Mouse (Mus musculus): Measurements from ENCODE around the gene Dpy30.

The Dpy30 gene

DNA sequence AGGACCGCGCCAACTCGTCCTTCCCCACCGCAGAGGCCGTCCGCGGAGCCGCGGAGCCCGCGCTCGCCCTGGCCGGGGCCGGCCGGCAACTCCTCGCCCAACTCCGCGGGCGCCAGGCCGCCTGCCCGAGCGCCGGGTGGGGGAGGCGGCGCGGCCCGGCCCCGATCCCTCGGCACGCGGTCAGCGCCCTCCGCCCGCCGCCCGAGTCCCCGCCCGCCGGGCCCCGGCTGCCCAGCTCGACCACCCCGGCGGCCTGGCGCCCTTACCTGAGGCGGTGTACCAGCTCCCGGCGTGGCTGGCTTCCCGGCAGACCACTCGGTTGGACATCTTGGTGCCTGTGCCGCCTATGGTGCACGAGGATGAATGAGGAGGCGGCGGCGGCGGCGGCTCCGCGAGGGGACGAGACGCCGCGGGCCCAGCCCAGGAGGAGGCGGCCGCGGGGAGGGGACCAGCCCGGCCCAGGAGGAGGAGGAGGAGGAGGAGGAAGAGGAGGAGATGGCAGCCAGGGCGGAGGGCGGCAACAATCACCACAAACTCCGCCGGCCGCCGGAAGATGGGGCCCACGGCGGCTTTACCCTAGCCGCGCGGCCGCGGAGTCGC, 29.2 kb downstream of the Dpy30 start:
- DNase-seq = peak; percentile 91

DNA sequence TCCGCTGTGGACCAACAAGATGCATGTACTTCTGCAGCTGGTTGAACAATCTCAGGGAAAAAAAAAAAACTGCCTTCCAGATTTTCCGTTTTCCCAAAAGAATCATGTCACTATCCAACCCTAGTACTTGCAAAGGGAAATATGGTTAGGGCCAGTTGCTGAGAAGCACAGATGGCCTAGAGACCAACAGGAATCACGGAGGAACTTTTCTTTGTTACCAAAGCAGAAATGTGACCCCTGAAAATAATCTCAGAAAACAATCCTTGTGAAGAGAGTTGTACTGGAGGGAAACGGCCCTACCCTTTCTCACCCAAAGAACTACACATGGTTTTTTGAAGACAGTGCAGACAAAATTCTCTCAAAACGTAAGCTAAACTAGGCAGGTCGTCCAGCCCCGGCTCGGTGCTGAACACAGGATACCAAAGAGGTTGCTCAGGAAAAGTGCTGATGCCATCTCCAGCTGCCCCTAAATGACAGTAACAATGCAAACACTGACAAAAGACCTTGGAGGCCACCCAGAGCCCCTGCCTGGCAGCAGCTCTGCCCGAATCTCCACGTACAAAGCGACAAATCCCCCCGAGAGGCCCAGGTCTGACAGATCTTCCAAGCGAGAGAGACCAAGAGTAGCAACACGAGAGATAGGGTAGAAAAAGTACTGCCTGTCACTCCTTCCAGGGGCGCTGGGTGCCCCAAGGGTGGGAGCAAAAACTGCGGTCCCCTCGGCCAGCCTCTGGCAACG, 29.9 kb downstream of the Dpy30 start:
- DNase-seq = peak in 1 of 2 experiments; percentile 12

- DNase-seq = no peak
These were observed 31.9 kb downstream of the Dpy30 start for GRCm38 (mm10) chr17:74291640-74292361.

DNA sequence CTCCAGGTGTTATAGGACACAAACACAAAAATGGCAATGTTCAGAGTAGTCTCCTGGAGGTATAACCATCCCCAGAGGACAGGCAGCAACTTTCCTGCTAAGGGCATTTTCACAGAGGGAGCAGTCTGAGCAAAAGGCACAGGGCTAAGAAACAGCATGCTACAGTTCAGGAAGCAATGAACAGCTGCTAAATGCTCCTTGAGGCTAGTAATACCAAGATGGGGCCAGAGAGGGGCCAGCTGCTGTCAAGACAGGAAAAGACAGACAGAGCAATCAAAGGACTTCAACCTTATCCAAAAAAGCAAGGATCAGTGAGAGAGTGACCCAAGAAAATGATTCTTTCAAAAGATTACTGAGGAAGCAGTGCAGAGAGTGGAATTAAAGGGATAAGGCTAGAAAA, 32.9 kb downstream of the Dpy30 start:
- DNase-seq = no peak

- no peak for DNase-seq
These were observed 33.5 kb downstream of the Dpy30 start for GRCm38 (mm10) chr17:74290198-74290597.

- DNase-seq = no peak
These were observed 35.1 kb downstream of the Dpy30 start for GRCm38 (mm10) chr17:74288626-74289025.

DNA sequence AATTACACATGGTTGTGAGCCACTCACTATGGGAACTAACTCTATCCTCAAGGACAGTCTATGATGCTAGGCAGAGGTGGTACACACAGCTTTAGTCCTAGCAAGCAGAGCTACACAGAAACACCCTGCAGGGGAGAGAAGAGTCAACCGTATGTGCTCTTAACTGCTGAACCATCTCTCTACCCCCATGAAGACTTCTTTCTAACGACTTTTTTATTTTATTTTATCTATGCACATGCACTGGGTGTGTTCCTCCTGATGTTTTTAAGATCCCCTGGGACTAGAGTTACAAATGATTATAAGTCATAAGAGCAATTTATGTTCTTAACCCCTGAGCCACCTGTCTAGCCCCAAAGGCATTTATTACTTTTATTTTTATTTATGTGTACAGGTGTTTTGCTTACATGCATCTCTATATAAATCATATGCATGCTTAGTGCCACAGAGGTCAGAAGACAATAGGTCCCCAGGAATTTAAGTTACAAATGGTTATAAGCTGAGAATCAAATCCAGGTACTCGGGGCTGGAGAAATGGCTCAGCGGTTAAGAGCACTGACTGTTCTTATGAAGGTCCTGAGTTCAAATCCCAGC, 37.5 kb downstream of the Dpy30 start:
- DNase-seq = no peak

DNA sequence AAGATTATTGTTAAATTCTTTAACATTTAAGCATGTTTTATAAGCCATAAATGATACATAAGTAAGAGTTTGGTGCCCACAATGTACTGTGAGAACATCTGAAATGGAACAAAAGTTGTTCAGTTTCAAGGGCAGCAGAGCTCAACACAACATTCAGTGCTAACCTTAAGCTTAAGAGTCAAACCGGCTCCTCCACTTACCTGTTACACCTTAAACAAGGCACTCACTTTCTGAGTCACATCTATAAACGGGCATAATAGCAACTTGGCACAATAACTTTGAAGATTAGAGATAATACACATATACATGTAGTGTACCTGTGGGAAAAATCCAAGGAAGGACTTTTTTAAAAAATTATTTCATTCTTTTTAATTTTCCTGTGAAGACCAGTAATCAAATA, 38.0 kb downstream of the Dpy30 start:
- DNase-seq = peak in 1 of 2 experiments; percentile 51

DNA sequence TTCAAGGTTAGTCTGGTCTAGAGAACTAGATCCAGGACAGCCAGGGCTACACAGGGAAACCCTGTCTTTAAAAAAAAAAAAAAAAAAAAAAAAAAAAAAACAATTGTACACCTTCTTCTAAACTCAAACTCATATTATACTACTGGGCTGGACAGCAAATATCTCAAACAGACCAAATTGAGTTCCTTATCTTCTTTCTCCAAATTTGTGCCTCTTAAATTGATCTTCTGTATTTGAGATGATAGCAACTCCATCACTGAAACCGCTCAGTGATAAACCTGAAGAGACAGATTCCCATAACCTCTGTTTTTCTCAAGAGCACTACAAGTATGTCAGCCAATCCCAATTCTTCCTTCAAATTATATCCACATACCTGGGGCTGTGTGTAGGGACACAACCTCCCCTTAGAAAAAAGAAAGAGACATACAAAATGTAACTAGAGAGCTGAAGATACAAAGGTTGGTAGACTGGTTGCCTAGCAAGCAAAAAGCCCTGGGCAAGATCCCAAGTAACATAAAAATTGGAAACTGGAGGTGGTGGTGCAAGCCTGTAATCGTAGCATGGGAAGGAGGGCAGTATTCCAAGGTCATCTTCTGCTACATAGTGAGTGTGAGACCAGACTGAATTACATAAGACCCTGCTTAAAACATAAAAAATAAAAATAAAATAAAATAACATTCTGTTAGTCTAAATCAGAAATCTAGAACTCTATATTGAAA, 39.2 kb downstream of the Dpy30 start:
- peak in 1 of 2 experiments; percentile 17 for DNase-seq

DNA sequence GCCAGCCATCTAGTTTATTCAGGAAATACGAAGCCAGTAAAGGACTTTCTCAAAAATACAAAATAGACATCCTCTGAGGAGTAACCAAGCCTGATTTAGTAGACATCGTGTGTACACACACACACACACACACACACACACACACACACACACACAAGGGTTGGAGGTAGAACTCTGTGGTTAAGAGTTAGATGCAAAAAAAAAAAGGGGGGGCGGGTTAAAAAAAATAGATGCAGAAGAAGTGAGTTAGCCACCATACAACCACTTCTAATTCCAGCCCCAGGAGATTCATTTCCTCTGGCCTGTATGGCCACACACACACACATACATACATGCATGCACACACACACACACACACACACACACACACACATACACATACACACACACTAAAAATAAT, 41.7 kb downstream of the Dpy30 start:
- DNase-seq = no peak

- DNase-seq = no peak
These were observed 44.5 kb downstream of the Dpy30 start for GRCm38 (mm10) chr17:74278966-74279869.

- no peak for DNase-seq
These were observed 49.3 kb downstream of the Dpy30 start for GRCm38 (mm10) chr17:74274471-74274870.

- no peak for DNase-seq
These were observed 51.0 kb downstream of the Dpy30 start for GRCm38 (mm10) chr17:74272683-74273205.

- no peak for DNase-seq
These were observed 52.0 kb downstream of the Dpy30 start for GRCm38 (mm10) chr17:74271541-74272268.

- no peak for DNase-seq
These were observed 53.5 kb downstream of the Dpy30 start for GRCm38 (mm10) chr17:74270205-74270604.

GRCm38 (mm10) chr17:74267415-74268180, 56.1 kb downstream of the Dpy30 start:
- DNase-seq = no peak

GRCm38 (mm10) chr17:74265636-74266035, 58.1 kb downstream of the Dpy30 start:
- DNase-seq = no peak

- no peak for DNase-seq
These were observed 58.6 kb downstream of the Dpy30 start for GRCm38 (mm10) chr17:74265156-74265505.

DNA sequence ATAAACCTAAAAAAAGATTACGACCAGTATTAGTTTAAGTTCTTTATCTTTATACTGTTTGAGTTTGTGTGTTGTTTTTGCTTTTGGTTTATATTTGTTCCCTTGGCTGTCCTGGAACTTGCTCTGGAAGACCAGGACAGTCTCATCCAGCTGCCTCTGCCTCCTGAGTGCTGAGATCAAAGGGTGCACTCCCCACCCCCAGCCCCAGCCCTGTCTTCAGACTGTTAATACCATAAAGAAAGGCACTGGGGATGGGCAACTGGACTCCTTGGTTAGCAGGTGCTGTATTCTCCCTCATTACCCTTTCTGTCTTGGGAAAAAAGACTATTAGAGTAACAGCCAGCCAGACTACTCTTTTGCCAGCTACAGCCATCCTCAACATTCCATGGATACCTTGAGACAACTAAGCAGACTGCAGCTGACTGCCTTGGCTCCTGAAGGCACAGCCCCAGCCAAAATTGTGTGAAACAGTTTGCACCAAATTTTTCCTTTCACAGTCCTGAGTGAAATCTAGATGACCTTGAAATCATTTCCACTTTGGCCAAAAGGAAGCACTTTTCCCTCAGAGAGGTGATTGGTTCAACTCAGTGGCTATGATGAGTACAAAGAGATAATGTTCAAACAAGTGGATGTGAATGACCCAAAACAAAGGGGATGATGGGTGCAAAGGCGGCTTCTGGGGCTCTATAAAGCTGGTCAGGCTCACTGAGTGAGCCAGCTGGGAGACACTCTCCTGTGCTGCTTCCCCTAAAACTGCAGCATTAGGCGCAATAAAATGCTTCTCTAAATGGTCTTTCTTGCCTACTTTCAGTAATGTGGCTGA, 59.2 kb downstream of the Dpy30 start:
- no peak for DNase-seq

All from lung, adult 18-20 months (tissue).